12 mouse cellular contexts compared by ENCODE assay signal in the genomic region with DNA sequence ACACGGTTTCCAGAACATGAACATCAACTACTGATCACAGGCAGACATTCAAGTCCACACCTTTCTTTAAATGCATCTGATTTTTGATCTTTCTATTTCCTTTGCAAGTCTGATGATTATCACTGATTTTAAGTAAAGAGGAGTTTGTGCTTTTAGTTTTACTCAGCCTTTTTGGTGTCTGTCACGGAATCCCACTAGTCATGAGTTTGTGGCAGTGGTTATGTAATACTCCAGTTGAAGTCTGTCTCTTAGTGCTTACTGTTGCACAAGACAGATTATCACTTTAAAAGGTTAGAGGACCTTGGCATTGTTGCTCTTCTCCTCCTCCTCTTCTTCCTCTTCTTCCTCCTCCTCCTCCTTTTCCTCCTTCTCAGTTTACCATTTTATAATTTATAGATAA.
"Had no signal": no experiment of that assay in that cellular context is flagged by ENCODE, and none has a peak within 500 bp of the region (broad histone marks: within the 10 kb centered on the region; RNA-seq: fewer than 3 reads in every experiment).

No protein-coding gene starts in this region.

- H3K9me3 ChIP-seq: limb, embryonic 10.5 days; liver, embryonic 15.5 days; megakaryocyte, embryonic 14.5 days; midbrain, embryonic 12.5 days had no signal

- ATAC-seq: intestine, embryonic 16.5 days had no signal

- H3K27ac ChIP-seq: left cerebral cortex, adult 2 months; limb, embryonic 10.5 days; midbrain, embryonic 12.5 days had no signal

- H3K4me3 ChIP-seq: left cerebral cortex, adult 2 months; limb, embryonic 10.5 days; liver, embryonic 15.5 days; megakaryocyte, embryonic 14.5 days; midbrain, embryonic 12.5 days had no signal

- H3K9ac ChIP-seq: liver, embryonic 15.5 days; midbrain, embryonic 12.5 days had no signal

- H3K27me3 ChIP-seq: liver, embryonic 15.5 days; midbrain, embryonic 12.5 days had no signal

- H3K36me3 ChIP-seq: liver, embryonic 15.5 days; midbrain, embryonic 12.5 days had no signal

- H3K4me2 ChIP-seq: liver, embryonic 15.5 days; midbrain, embryonic 12.5 days had no signal

- DNase-seq: kidney, adult 8-10 months; kidney, postnatal 25 days; lung, postnatal 10 days; right cerebral cortex, adult 18-20 months; thymus, adult 2 months; thymus, postnatal 4 days had no signal
